Mouse (Mus musculus): ENCODE measurements at regions not wholly inside any gene's neighbourhood (a gene's known extent, or its start where the extent isn't known, plus 50 kb on each side); places are given as distances from the start of the nearest gene placed in this dataset.

DNA sequence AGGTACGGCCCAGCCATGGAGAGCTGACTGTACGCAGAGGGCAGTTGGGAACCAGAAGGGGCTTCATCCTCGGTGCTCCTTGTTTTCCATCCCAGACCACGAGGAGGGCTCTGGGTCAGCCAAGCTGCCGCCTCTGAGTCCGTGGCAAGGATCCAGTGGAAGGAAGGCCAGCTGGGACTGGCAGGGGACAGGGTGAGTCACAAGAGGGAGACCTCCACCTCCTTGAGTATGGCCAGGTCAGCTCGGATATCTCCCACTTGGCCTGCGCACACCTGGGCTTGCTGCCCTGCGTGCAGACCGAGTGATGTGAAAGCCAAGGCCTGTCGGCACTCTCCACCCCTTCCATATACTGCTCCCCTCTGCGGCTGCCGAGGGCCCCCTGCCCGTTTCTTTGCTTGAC lies 270.9 kb upstream of the Rtl1 start:
- no peak for TF ChIP-seq CTCF (IDR thresholded peaks at IDR 0.05; ENCODE audit: insufficient read depth, low read length)
- TF ChIP-seq POLR2A (IDR thresholded peaks at IDR 0.05; ENCODE audit: borderline replicate concordance, extremely low read depth, low read depth, low read length): no peak

All from lung, adult 2 months (tissue).